ENCODE assay signal across 25 mouse cellular contexts in genomic region chr1:20817596-20817995, GRCm38 (mm10). TPM values are rescaled to one million over a fixed set of nuclear protein-coding genes. Genes with fewer than 3 reads are reported as not detected.
A peak's percentile ranks its signal among the peaks of the same experiment; 100 is the strongest.
DNase-seq lines count a peak whose midpoint lies in the region; ATAC-seq and TF ChIP-seq lines count a peak whose summit lies in the region.
"Had no signal": no experiment of that assay in that cellular context is flagged by ENCODE, and none has a peak within 500 bp of the region (broad histone marks: within the 10 kb centered on the region; RNA-seq: fewer than 3 reads in every experiment).

No protein-coding gene starts in this region.

- WGBS in forebrain, embryonic 10.5 days = 75% methylated on average over 12 of the region's 12 CpGs
- WGBS in forebrain, embryonic 15.5 days = 61% methylated on average over 12 of the region's 12 CpGs
- 63% methylated on average over 12 of the region's 12 CpGs for WGBS in kidney, embryonic 15.5 days
- 88% methylated on average over 12 of the region's 12 CpGs for WGBS in lung, embryonic 15.5 days
- WGBS in lung, postnatal 0 days = 68% methylated on average over 12 of the region's 12 CpGs

- no peak overlapping the region for H3K27ac ChIP-seq in forebrain, embryonic 10.5 days
- no peak overlapping the region for H3K27ac ChIP-seq in forebrain, embryonic 15.5 days (replicated peaks)
- H3K27ac ChIP-seq in kidney, embryonic 15.5 days = no peak overlapping the region
- H3K27ac ChIP-seq in lung, embryonic 15.5 days = 0 out of 2 replicates have a peak overlapping the region, but pooled peaks have one; percentile 15
- H3K27ac ChIP-seq in lung, postnatal 0 days (ENCODE audit: low read length) = no peak overlapping the region
- H3K27ac ChIP-seq: intestine, embryonic 15.5 days; macrophage; neural tube, embryonic 12.5 days had no signal

- TF ChIP-seq CTCF in lung, postnatal 0 days (IDR thresholded peaks at IDR 0.05) = no peak
- no peak for TF ChIP-seq CTCF in G1E (IDR thresholded peaks at IDR 0.05; ENCODE audit: low read depth, low read length)

- H3K4me3 ChIP-seq in forebrain, embryonic 10.5 days = peak overlapping the region; percentile 83
- no peak overlapping the region for H3K4me3 ChIP-seq in forebrain, embryonic 15.5 days
- 0 out of 2 replicates have a peak overlapping the region, but pooled peaks have one; percentile 32 for H3K4me3 ChIP-seq in kidney, embryonic 15.5 days (replicated peaks)
- no peak overlapping the region for H3K4me3 ChIP-seq in lung, embryonic 15.5 days
- H3K4me3 ChIP-seq in lung, postnatal 0 days (ENCODE audit: low read depth, low read length) = no peak overlapping the region
- H3K4me3 ChIP-seq in G1E (ENCODE audit: low read depth, low read length) = peak overlapping the region; percentile 40; the same call in 1 of the 2 replicates
- H3K4me3 ChIP-seq: intestine, embryonic 15.5 days; neural tube, embryonic 12.5 days had no signal

- no peak for ATAC-seq in forebrain, embryonic 15.5 days (replicated peaks)
- ATAC-seq in kidney, embryonic 15.5 days (replicated peaks; ENCODE audit: low FRiP score) = no peak
- ATAC-seq in lung, embryonic 15.5 days (ENCODE audit: borderline replicate concordance, extremely low read depth, low FRiP score, low TSS enrichment) = no peak
- ATAC-seq in lung, postnatal 0 days = no peak
- ATAC-seq in G1E (ENCODE audit: extremely low read depth, insufficient number of reproducible peaks, low FRiP score, poor library complexity, severe bottlenecking) = no peak
- ATAC-seq: CD4-positive, CD25-positive, alpha-beta regulatory T cell, adult 4 months; forebrain, embryonic 14.5 days; hindbrain, embryonic 16.5 days; intestine, embryonic 15.5 days; Patski had no signal

- H3K27me3 ChIP-seq in forebrain, embryonic 10.5 days (ENCODE audit: poor library complexity, severe bottlenecking) = no peaks in the 10 kb centered on the region
- no peaks in the 10 kb centered on the region for H3K27me3 ChIP-seq in forebrain, embryonic 15.5 days
- H3K27me3 ChIP-seq in kidney, embryonic 15.5 days = no peaks in the 10 kb centered on the region
- H3K27me3 ChIP-seq in lung, embryonic 15.5 days = no peaks in the 10 kb centered on the region
- H3K27me3 ChIP-seq in lung, postnatal 0 days (replicated peaks; ENCODE audit: insufficient read depth, low read length) = no peaks in the 10 kb centered on the region
- peaks cover 12% of the 10 kb centered on the region; the same call in 1 of the 2 replicates for H3K27me3 ChIP-seq in G1E (ENCODE audit: insufficient read depth, low read length)
- H3K27me3 ChIP-seq: intestine, embryonic 15.5 days; neural tube, embryonic 12.5 days; Patski had no signal

- peaks cover 60% of the 10 kb centered on the region for H3K36me3 ChIP-seq in forebrain, embryonic 10.5 days (replicated peaks)
- no peaks in the 10 kb centered on the region for H3K36me3 ChIP-seq in forebrain, embryonic 15.5 days
- H3K36me3 ChIP-seq in kidney, embryonic 15.5 days = peaks cover 55% of the 10 kb centered on the region
- H3K36me3 ChIP-seq in lung, embryonic 15.5 days = peaks cover 50% of the 10 kb centered on the region
- H3K36me3 ChIP-seq in lung, postnatal 0 days (ENCODE audit: insufficient read depth, low read length) = peaks cover 5% of the 10 kb centered on the region
- peaks cover 62% of the 10 kb centered on the region for H3K36me3 ChIP-seq in G1E (replicated peaks)

- no peak for DNase-seq in forebrain, embryonic 10.5 days (ENCODE audit: extremely low spot score, low spot score)
- no peak for DNase-seq in kidney, postnatal 4 days
- no peak for DNase-seq in lung, postnatal 0 days (ENCODE audit: low spot score)
- no peak for DNase-seq in G1E (ENCODE audit: low spot score)
- DNase-seq in layer of hippocampus, postnatal 10 days (ENCODE audit: low spot score in 2 of 2) = no peak
- DNase-seq: cerebellum, adult 9-10 months; gastrocnemius, postnatal 10 days; kidney, adult 9 months; right cerebral cortex, postnatal 25 days; spleen, adult 18-20 months had no signal

- no peak overlapping the region for H3K9ac ChIP-seq in forebrain, embryonic 15.5 days (replicated peaks)
- no peak overlapping the region for H3K9ac ChIP-seq in kidney, embryonic 15.5 days
- H3K9ac ChIP-seq in lung, embryonic 15.5 days = no peak overlapping the region
- no peak overlapping the region for H3K9ac ChIP-seq in lung, postnatal 0 days (replicated peaks; ENCODE audit: low read depth)
- H3K9ac ChIP-seq: intestine, embryonic 15.5 days; neural tube, embryonic 12.5 days had no signal

- no peak overlapping the region for H3K4me2 ChIP-seq in forebrain, embryonic 15.5 days (replicated peaks)
- 0 out of 2 replicates have a peak overlapping the region, but pooled peaks have one; percentile 77 for H3K4me2 ChIP-seq in kidney, embryonic 15.5 days
- H3K4me2 ChIP-seq in lung, embryonic 15.5 days = peak overlapping the region; percentile 70; the same call in 1 of the 2 replicates
- no peak overlapping the region for H3K4me2 ChIP-seq in lung, postnatal 0 days (replicated peaks; ENCODE audit: low read depth, low read length)

- no peaks in the 10 kb centered on the region for H3K9me3 ChIP-seq in forebrain, embryonic 10.5 days
- H3K9me3 ChIP-seq in forebrain, embryonic 15.5 days = no peaks in the 10 kb centered on the region
- no peaks in the 10 kb centered on the region for H3K9me3 ChIP-seq in kidney, embryonic 15.5 days (replicated peaks)
- H3K9me3 ChIP-seq in lung, embryonic 15.5 days = no peaks in the 10 kb centered on the region
- H3K9me3 ChIP-seq in lung, postnatal 0 days (ENCODE audit: low read length) = no peaks in the 10 kb centered on the region
- no peaks in the 10 kb centered on the region for H3K9me3 ChIP-seq in G1E (replicated peaks)
- H3K9me3 ChIP-seq: intestine, embryonic 15.5 days; neural tube, embryonic 12.5 days had no signal

- no peak for TF ChIP-seq EP300 in lung, postnatal 0 days (IDR thresholded peaks at IDR 0.05)

- H3K4me1 ChIP-seq in forebrain, embryonic 10.5 days = peaks cover 15% of the 10 kb centered on the region
- H3K4me1 ChIP-seq in forebrain, embryonic 15.5 days = peaks cover 14% of the 10 kb centered on the region
- peaks cover 17% of the 10 kb centered on the region for H3K4me1 ChIP-seq in kidney, embryonic 15.5 days
- peaks cover 10% of the 10 kb centered on the region for H3K4me1 ChIP-seq in lung, embryonic 15.5 days
- H3K4me1 ChIP-seq in lung, postnatal 0 days (ENCODE audit: insufficient read depth, low read depth, low read length) = no peaks in the 10 kb centered on the region
- H3K4me1 ChIP-seq in G1E (ENCODE audit: insufficient read depth, low read depth, low read length) = peaks cover 66% of the 10 kb centered on the region

RNA-seq across cellular contexts. Expression of gene Mcm3, which starts 2.5 kb away (rescaled TPM):
- 310 and 324 TPM in 2 replicates for polyA plus RNA-seq in forebrain, embryonic 10.5 days (2016; fragmentation: Nextera tagmentation; extraction: Ambion mirVana)
- 51.8 and 59.7 TPM in 2 replicates for polyA plus RNA-seq in forebrain, embryonic 15.5 days (2015; fragmentation: Nextera tagmentation; extraction: Ambion mirVana)
- polyA plus RNA-seq in kidney, embryonic 15.5 days (2015; fragmentation: Nextera tagmentation; extraction: Ambion mirVana) = 175 and 184 TPM in 2 replicates
- polyA plus RNA-seq in lung, embryonic 15.5 days (2015; fragmentation: Nextera tagmentation; extraction: Ambion mirVana) = 174 TPM in 2 replicates
- 20.4 and 20.9 TPM in 2 replicates for polyA plus RNA-seq in lung, postnatal 0 days (2015; fragmentation: Nextera tagmentation; extraction: Ambion mirVana)
- total RNA-seq in G1E (2014; fragmentation: Nextera tagmentation) (582 and 680 TPM in 2 replicates), G1E (2017) (325 and 341 TPM in 2 replicates)
- 96.8 and 133 TPM in 2 replicates for polyA plus RNA-seq in G1E (2012)
- total RNA-seq in layer of hippocampus, postnatal 10 days (2021) = 1 to 10 TPM; 7.2 to 9.5 TPM

RNA-seq across cellular contexts. Expression of gene Il17f, which starts 27.2 kb away (rescaled TPM):
- 0.16 and 0.17 TPM in 2 replicates for polyA plus RNA-seq in forebrain, embryonic 10.5 days (2016; fragmentation: Nextera tagmentation; extraction: Ambion mirVana)
- not detected in 2 replicates for polyA plus RNA-seq in forebrain, embryonic 15.5 days (2015; fragmentation: Nextera tagmentation; extraction: Ambion mirVana)
- polyA plus RNA-seq in kidney, embryonic 15.5 days (2015; fragmentation: Nextera tagmentation; extraction: Ambion mirVana) = 0.30 TPM in 1 of 2 replicates, not detected in the other
- not detected in 2 replicates for polyA plus RNA-seq in lung, embryonic 15.5 days (2015; fragmentation: Nextera tagmentation; extraction: Ambion mirVana)
- not detected in 2 replicates for polyA plus RNA-seq in lung, postnatal 0 days (2015; fragmentation: Nextera tagmentation; extraction: Ambion mirVana)
- total RNA-seq in G1E (2014; fragmentation: Nextera tagmentation) = not detected in 2 replicates
- 0.55 TPM in 1 of 2 replicates, not detected in the other for total RNA-seq in G1E (2017)
- polyA plus RNA-seq in G1E (2012) = not detected in 2 replicates
- under 1 TPM; 0.62 to 0.89 TPM for total RNA-seq in layer of hippocampus, postnatal 10 days (2021)
- total RNA-seq: adrenal gland, adult 18-20 months; adrenal gland, postnatal 36 days; granulocyte monocyte progenitor cell, adult 5-6 weeks had no signal
- polyA plus RNA-seq: forebrain, embryonic 14.5 days; hindbrain, embryonic 16.5 days; intestine, embryonic 15.5 days; limb, embryonic 11.5 days; liver, embryonic 16.5 days; macrophage; Patski had no signal

Comparison
In these comparisons a context has a peak if more than half of its experiments do, and no peak if none do; other contexts are left out.
1. H3K4me3 ChIP-seq: peak in forebrain, embryonic 10.5 days (single experiment), kidney, embryonic 15.5 days (single experiment) and G1E (single experiment); none in forebrain, embryonic 15.5 days (single experiment), lung, embryonic 15.5 days (single experiment) and lung, postnatal 0 days (single experiment).
2. H3K4me2 ChIP-seq: peak in kidney, embryonic 15.5 days (single experiment) and lung, embryonic 15.5 days (single experiment); none in forebrain, embryonic 15.5 days (single experiment) and lung, postnatal 0 days (single experiment).